Mouse (Mus musculus) 3T3-L1 (cell line): ENCODE measurements around the gene Il10ra.

Source experiments
- DNase-seq: peaks from one replicate; pipeline ENCODE4 v3.0.0-alpha.2; 2015; ENCODE audit warnings: low read depth, low spot score

Gene Il10ra

DNA sequence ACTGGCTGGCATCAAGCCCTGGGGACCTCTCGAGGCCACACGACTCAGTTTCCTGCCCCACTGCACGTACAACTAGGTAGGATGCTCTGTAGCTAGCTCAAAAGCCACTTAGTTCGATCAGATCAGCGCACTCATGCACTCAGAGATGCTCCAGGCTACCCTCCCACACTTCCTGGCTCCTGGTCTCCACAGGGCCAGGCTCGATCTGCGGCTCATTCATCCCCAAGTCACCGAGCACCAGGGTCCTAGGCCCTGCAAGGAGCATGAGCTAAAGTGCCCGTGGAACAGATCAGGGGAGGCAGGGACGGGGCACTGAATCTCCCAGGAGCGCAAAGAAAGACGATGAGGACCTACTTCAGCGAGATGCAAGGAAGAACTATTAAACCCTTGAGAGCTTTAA is 9.9 kb downstream of the Il10ra start:
- DNase-seq: no peak

- DNase-seq: no peak
Observed at GRCm38 (mm10) chr9:45255967-45256366, 13.0 kb downstream of the Il10ra start.

DNA sequence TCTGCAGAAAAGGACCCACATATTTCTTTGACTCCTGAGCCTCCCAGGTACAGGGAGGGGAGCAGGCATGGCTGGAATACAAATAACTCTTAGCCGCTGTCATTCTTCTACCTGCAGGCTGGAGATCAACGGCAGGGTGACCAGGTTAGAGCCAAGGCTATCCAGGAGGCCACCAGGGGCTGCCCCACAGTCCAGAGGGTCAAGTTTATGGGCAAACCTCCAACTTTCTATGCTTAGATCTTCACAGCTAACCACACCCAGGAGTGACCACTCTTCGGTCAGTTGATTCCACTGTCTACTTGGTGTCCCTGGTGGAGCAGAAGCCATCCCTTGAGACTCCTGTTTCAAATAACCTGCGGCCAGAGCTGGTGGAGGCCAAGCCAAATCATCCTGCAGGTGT is 13.5 kb downstream of the Il10ra start:
- no peak for DNase-seq

DNA sequence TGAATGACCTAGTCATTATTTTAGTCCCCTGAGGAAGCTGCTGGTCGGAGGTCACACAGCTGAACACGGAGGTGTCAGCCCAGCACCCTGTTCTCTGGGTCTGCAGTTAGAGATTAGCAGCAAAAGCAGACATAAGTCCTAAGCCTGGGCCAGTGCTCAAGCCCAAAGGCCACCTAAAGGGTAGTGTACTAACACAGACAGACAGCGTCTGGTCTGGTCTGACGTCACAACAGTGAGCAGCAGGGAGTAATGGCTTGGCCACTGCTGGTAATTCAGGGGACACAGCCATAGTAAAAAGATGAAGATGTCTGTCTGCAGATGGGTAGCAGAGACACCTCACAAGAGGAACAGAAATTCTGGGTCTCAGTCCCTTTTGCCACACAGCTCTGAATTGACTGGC is 14.3 kb downstream of the Il10ra start:
- no peak for DNase-seq

DNA sequence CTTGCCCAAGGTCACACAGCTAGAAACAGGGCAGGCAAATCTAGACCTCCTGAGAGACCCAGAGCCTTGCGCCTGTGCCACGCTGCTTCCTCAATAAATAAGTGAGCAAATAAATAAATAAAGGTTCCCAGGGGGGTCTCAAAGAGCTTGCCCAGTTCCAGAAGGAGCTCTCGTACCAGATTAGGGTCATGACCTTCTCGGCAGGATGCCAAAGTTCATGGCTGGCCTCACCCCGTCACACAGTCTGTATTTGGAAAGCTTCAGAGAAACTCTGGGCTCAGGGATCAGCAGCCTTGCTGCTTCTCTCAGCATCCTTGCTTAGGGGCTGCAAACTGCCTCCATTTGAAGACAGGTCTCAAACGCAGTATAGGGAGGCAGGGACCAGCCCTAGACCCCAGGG is 14.9 kb downstream of the Il10ra start:
- no peak for DNase-seq

GRCm38 (mm10) chr9:45252395-45252794 is 16.6 kb downstream of the Il10ra start:
- no peak for DNase-seq

- DNase-seq: no peak
Observed at GRCm38 (mm10) chr9:45251990-45252389, 17.0 kb downstream of the Il10ra start.

GRCm38 (mm10) chr9:45251281-45251680 is 17.7 kb downstream of the Il10ra start:
- no peak for DNase-seq

GRCm38 (mm10) chr9:45250306-45250705 is 18.6 kb downstream of the Il10ra start:
- no peak for DNase-seq

DNA sequence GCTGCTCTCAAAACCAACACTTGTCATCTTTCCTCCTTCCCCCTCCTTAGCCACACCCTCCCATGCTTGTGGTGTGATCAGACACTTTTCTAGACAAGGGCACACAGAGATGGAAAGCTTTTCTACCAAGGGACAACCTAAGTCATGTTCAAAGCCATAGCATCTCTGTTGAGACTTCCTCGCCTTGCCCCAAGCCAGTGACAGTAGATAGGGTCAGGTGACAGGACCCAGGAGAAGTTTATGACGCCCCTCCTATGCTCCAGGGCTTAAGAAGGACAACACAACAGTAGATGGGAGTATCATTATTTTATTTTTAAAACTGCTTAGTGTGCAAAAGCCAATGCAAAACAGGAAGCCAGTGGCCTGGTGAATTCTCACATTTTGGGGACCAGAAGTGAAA is 21.4 kb downstream of the Il10ra start:
- DNase-seq: no peak

- no peak for DNase-seq
Observed at GRCm38 (mm10) chr9:45246060-45246459, 22.9 kb downstream of the Il10ra start.

DNA sequence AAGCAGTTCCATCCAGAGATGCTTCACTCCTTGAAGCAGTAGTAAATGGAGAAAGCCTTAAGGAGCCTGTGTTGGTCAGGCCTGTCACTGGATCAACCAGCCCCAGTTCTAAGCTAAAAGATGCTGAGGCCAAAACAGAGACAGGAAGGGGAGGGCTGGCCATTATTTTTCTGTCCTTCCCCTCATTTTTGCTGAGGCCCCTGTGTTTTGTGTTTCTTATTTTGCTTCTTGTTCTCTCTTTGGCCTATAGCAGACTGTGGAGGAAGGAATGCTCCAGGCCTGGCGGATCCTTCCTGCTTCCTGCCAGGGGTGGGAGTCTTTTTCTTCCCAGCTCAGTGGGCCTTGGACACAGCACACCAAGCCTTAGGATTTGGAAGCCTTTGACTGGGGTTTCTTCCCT is 23.5 kb downstream of the Il10ra start:
- DNase-seq: no peak

- no peak for DNase-seq
Observed at GRCm38 (mm10) chr9:45241397-45241796, 27.6 kb downstream of the Il10ra start.

DNA sequence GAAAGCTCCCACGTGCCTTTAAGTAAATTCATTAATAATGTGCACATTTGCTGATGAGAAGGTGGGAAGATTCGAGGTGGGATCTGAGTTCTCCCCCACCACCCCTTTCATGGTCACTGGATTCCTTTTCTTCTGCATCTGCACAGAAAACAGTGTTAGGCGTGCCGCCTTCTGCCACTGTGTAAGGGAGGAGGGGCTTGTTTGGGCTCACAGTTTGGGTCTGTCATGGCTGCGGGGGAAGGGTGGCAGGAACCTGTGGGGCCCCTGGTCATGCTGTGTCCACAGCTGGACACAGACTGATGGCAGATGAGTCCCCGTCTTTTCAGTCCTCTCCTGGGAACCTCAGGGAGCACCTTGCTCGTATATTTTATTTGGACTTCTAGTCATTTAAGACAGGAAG is 32.2 kb downstream of the Il10ra start:
- DNase-seq: no peak

GRCm38 (mm10) chr9:45235668-45236227 is 33.2 kb downstream of the Il10ra start:
- DNase-seq: no peak

- DNase-seq: no peak
Observed at GRCm38 (mm10) chr9:45229359-45229758, 39.6 kb downstream of the Il10ra start.

DNA sequence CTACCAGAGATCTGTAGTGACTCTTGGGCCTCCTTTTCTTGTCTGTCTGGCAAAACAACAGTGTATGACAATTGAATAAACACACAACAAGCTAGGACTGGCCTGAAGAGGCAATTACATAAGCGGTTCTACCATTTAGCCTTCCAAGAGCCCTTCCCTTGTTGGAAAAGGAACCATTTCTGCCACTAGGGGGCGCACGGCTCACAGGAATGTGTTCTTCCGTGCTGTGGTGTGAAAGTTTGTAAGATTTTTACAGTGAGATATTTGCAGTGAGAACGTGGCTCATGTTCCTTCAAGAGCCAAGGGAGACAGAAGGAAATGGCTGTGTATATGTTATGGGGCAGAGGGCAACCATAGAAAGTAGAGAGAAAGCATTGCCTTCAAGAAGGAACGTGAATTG is 47.4 kb downstream of the Il10ra start:
- peak; percentile 87 for DNase-seq

- DNase-seq: no peak
Observed at GRCm38 (mm10) chr9:45219644-45220043, 49.3 kb downstream of the Il10ra start.

- DNase-seq: no peak
Observed at GRCm38 (mm10) chr9:45215526-45216179, 53.3 kb downstream of the Il10ra start.

GRCm38 (mm10) chr9:45212001-45212400 is 56.9 kb downstream of the Il10ra start:
- no peak for DNase-seq

DNA sequence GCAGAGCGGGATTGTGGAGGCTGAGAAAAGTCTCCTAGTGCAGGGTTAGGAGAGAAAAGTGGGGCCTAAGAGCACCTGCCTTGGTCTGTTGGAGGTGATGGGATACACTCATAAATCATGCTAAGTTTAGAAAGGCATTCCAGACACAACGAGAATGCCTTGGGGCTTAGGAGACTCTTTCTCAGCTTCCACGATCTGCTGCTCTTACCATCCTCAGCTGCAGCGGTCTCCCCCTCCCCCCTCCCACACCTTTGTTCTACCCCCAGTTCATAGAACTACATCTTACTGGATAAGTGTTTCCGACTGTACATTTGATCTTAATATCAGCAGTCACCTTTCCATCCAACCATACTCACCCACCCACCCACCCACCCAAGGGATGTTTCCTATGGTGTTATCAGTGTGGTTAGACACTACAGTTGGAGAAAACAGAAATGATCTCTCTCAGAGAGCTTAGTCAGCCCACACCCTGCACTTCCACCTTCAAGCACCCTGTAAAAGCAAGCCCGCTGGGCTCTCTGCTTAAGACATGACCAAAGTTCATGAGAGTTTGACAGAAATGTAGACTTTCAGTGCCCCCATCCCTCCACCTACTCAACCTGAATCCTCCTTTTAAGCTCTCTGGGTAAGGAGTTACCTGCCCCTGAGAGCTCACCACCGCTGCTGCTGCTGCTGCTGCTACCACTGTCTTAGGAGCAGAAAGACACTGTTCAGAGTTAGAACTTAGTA is 61.8 kb downstream of the Il10ra start:
- no peak for DNase-seq

GRCm38 (mm10) chr9:45206121-45206520 is 62.8 kb downstream of the Il10ra start:
- DNase-seq: no peak

DNA sequence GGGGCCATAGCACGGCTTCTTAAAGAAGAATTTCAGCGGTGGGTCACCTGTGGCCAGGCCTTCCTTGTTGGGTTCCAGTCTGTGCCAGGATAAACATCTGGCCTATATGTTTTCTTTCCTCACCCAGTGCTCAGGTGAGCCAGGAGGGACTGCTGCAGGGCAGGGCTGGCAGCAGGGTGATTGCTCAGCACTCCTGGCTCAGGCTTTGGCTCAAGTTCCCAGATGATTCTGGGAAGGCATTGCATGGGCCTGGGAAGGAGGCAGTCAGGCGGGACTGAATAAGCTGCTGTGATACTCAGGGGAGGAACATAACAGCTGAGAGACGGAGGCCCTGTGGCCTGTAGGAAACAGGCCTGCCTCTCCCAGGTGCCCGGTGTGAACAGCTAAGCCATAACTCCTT is 63.8 kb downstream of the Il10ra start:
- DNase-seq: no peak
